Comparison of ENCODE assay signal across 29 mouse cellular contexts in genomic region chrX:12201111-12201510, GRCm38 (mm10). TPM values are rescaled to one million over a fixed set of nuclear protein-coding genes. Genes with fewer than 3 reads are reported as not detected.
DNase-seq lines count a peak whose midpoint lies in the region; ATAC-seq and TF ChIP-seq lines count a peak whose summit lies in the region.
"Had no signal": no experiment of that assay in that cellular context is flagged by ENCODE, and none has a peak within 500 bp of the region (broad histone marks: within the 10 kb centered on the region; RNA-seq: fewer than 3 reads in every experiment).

No protein-coding gene starts in this region.

- intact Hi-C loops in gastrocnemius, adult 2 months (cut with DNase I) = no loop called here

- no peak; the same call in 1 of the 2 replicates for ATAC-seq in lung, postnatal 0 days
- no peak for ATAC-seq in midbrain, embryonic 15.5 days (replicated peaks)
- ATAC-seq: forebrain, embryonic 14.5 days; forebrain, postnatal 0 days; hindbrain, postnatal 0 days; inflammation-experienced regulatory T-cells, adult 6 months; Patski had no signal

- no peak overlapping the region for H3K27ac ChIP-seq in gastrocnemius, adult 2 months
- no peak overlapping the region for H3K27ac ChIP-seq in lung, postnatal 0 days (ENCODE audit: low read length)
- H3K27ac ChIP-seq in midbrain, embryonic 15.5 days = no peak overlapping the region
- H3K27ac ChIP-seq: heart, adult 2 months; heart, embryonic 10.5 days; heart, embryonic 13.5 days; hindbrain, embryonic 14.5 days; hindbrain, postnatal 0 days had no signal

- no peaks in the 10 kb centered on the region for H3K36me3 ChIP-seq in lung, postnatal 0 days (ENCODE audit: insufficient read depth, low read length)
- no peaks in the 10 kb centered on the region for H3K36me3 ChIP-seq in midbrain, embryonic 15.5 days (replicated peaks)
- H3K36me3 ChIP-seq: G1E; heart, embryonic 10.5 days; heart, embryonic 13.5 days had no signal

- H3K27me3 ChIP-seq in lung, postnatal 0 days (replicated peaks; ENCODE audit: insufficient read depth, low read length) = no peaks in the 10 kb centered on the region
- no peaks in the 10 kb centered on the region for H3K27me3 ChIP-seq in midbrain, embryonic 15.5 days (replicated peaks)
- H3K27me3 ChIP-seq: CH12.LX had no signal

- H3K9ac ChIP-seq in lung, postnatal 0 days (replicated peaks; ENCODE audit: low read depth) = no peak overlapping the region
- no peak overlapping the region for H3K9ac ChIP-seq in midbrain, embryonic 15.5 days
- H3K9ac ChIP-seq: forebrain, postnatal 0 days; heart, embryonic 13.5 days; hindbrain, embryonic 14.5 days had no signal

- no peak overlapping the region for H3K4me2 ChIP-seq in lung, postnatal 0 days (replicated peaks; ENCODE audit: low read depth, low read length)
- H3K4me2 ChIP-seq in midbrain, embryonic 15.5 days = no peak overlapping the region
- H3K4me2 ChIP-seq: heart, embryonic 13.5 days; hindbrain, embryonic 14.5 days had no signal

- H3K4me1 ChIP-seq in lung, postnatal 0 days (ENCODE audit: insufficient read depth, low read depth, low read length) = no peaks in the 10 kb centered on the region
- H3K4me1 ChIP-seq in midbrain, embryonic 15.5 days = no peaks in the 10 kb centered on the region
- H3K4me1 ChIP-seq: heart, embryonic 10.5 days; heart, embryonic 13.5 days had no signal

- DNase-seq in gastrocnemius, adult 2 months = peak; percentile 22
- DNase-seq in gastrocnemius, postnatal 25 days = no peak
- DNase-seq in lung, postnatal 0 days (ENCODE audit: low spot score) = peak; percentile 22
- no peak for DNase-seq in lung, postnatal 4 days
- DNase-seq in fat pad, adult 2 months (ENCODE audit: extremely low read depth, low read depth, low spot score) = peak; percentile 68
- DNase-seq in lung, postnatal 36 days = peak; percentile 46
- DNase-seq: adrenal gland, adult 2 months; adrenal gland, postnatal 14 days; B cell, adult 2 months; cerebellum, adult 11 months; cerebellum, adult 2 months; cerebellum, adult 9-11 months; cerebellum, postnatal 25 days; embryo, embryonic 11 days; forebrain, postnatal 0 days; gastrocnemius, postnatal 14 days; heart, adult 2 months; heart, postnatal 14 days; heart, postnatal 4 days had no signal

- TF ChIP-seq EP300 in lung, postnatal 0 days (IDR thresholded peaks at IDR 0.05) = no peak

- no peak overlapping the region for H3K4me3 ChIP-seq in gastrocnemius, adult 2 months
- H3K4me3 ChIP-seq in lung, postnatal 0 days (ENCODE audit: low read depth, low read length) = no peak overlapping the region
- no peak overlapping the region for H3K4me3 ChIP-seq in midbrain, embryonic 15.5 days
- H3K4me3 ChIP-seq: heart, adult 2 months; heart, embryonic 10.5 days; heart, embryonic 13.5 days had no signal

- no peaks in the 10 kb centered on the region for H3K9me3 ChIP-seq in lung, postnatal 0 days (ENCODE audit: low read length)
- H3K9me3 ChIP-seq in midbrain, embryonic 15.5 days = no peaks in the 10 kb centered on the region
- H3K9me3 ChIP-seq: G1E; heart, embryonic 10.5 days; heart, embryonic 13.5 days had no signal

- WGBS in lung, postnatal 0 days = 71% methylated on average over 3 of the region's 3 CpGs
- 85% methylated on average over 3 of the region's 3 CpGs for WGBS in midbrain, embryonic 15.5 days

- TF ChIP-seq CTCF in gastrocnemius, adult 2 months (IDR thresholded peaks at IDR 0.05) = no peak
- TF ChIP-seq CTCF in lung, postnatal 0 days (IDR thresholded peaks at IDR 0.05) = no peak

RNA-seq across cellular contexts. Expression of gene Bcor, which starts 41.0 kb away (rescaled TPM):
- 10 to 100 TPM; 14.9 to 17.1 TPM for total RNA-seq in gastrocnemius, adult 2 months (2021)
- 10 to 100 TPM; 10.1 to 13.7 TPM for total RNA-seq in gastrocnemius, postnatal 25 days (2021)
- polyA plus RNA-seq in lung, postnatal 0 days (2015; fragmentation: Nextera tagmentation; extraction: Ambion mirVana) = 8.2 and 12.0 TPM in 2 replicates
- 18.4 and 18.8 TPM in 2 replicates for polyA plus RNA-seq in midbrain, embryonic 15.5 days (2015; fragmentation: Nextera tagmentation; extraction: Ambion mirVana)

Comparison
In these comparisons a context has a peak if more than half of its experiments do, and no peak if none do; other contexts are left out.
1. DNase-seq: peak in gastrocnemius, adult 2 months (single experiment), lung, postnatal 0 days (single experiment), fat pad, adult 2 months (single experiment) and lung, postnatal 36 days (single experiment); none in gastrocnemius, postnatal 25 days (single experiment) and lung, postnatal 4 days (0 of 2).